Mouse (Mus musculus): ENCODE data around the gene Slc25a34.
A peak's percentile ranks its signal among the peaks of the same experiment; 100 is the strongest.

Slc25a34 gene

GRCm38 (mm10) chr4:141623666-141624065, at the start of gene Slc25a34:
TSS of gene Slc25a34 (minus strand) at chr4:141623821.
- no peak for DNase-seq

- DNase-seq = no peak
These were observed 48.7 kb upstream of the Slc25a34 start for GRCm38 (mm10) chr4:141672325-141672724.

- DNase-seq = no peak
These were observed 47.8 kb upstream of the Slc25a34 start for GRCm38 (mm10) chr4:141671389-141671788.

GRCm38 (mm10) chr4:141669898-141670712, 46.5 kb upstream of the Slc25a34 start:
- DNase-seq = no peak

GRCm38 (mm10) chr4:141664799-141665198, 41.2 kb upstream of the Slc25a34 start, which contains the start of gene Plekhm2:
TSS of gene Plekhm2 (minus strand) at chr4:141664899.
- no peak for DNase-seq

GRCm38 (mm10) chr4:141664011-141664745, 40.6 kb upstream of the Slc25a34 start:
- DNase-seq = peak; percentile 81

GRCm38 (mm10) chr4:141663122-141663931, 39.7 kb upstream of the Slc25a34 start:
- DNase-seq = peak; percentile 35

- DNase-seq = no peak
These were observed 37.3 kb upstream of the Slc25a34 start for GRCm38 (mm10) chr4:141660884-141661283.

GRCm38 (mm10) chr4:141659739-141660138, 36.1 kb upstream of the Slc25a34 start:
- peak; percentile 28 for DNase-seq

- no peak for DNase-seq
These were observed 35.3 kb upstream of the Slc25a34 start for GRCm38 (mm10) chr4:141658846-141659484.

- no peak for DNase-seq
These were observed 33.3 kb upstream of the Slc25a34 start for GRCm38 (mm10) chr4:141656932-141657331.

GRCm38 (mm10) chr4:141655908-141656608, 32.4 kb upstream of the Slc25a34 start:
- DNase-seq = no peak

- no peak for DNase-seq
These were observed 30.9 kb upstream of the Slc25a34 start for GRCm38 (mm10) chr4:141654509-141654908.

GRCm38 (mm10) chr4:141653813-141654212, 30.2 kb upstream of the Slc25a34 start:
- DNase-seq = no peak

- DNase-seq = no peak
These were observed 29.4 kb upstream of the Slc25a34 start for GRCm38 (mm10) chr4:141653044-141653443.

- no peak for DNase-seq
These were observed 28.3 kb upstream of the Slc25a34 start for GRCm38 (mm10) chr4:141651944-141652343.

GRCm38 (mm10) chr4:141651286-141651685, 27.7 kb upstream of the Slc25a34 start:
- DNase-seq = no peak

GRCm38 (mm10) chr4:141649244-141649643, 25.6 kb upstream of the Slc25a34 start:
- no peak for DNase-seq

GRCm38 (mm10) chr4:141648262-141648661, 24.6 kb upstream of the Slc25a34 start:
- DNase-seq = no peak

- DNase-seq = no peak
These were observed 23.6 kb upstream of the Slc25a34 start for GRCm38 (mm10) chr4:141647187-141647586.

- DNase-seq = no peak
These were observed 22.4 kb upstream of the Slc25a34 start for GRCm38 (mm10) chr4:141645988-141646387.

Data from thymus, postnatal 14 days (tissue).